Mouse (Mus musculus) ES-Bruce4 (cell line): ENCODE data around the gene Rnf43.

ENCODE experiments used
- CTCF ChIP-seq: IDR thresholded peaks from one replicate; pipeline ENCODE4 v1.8.1; 2011; ENCODE audit warnings: low read depth, low read length
- EP300 ChIP-seq: IDR thresholded peaks from 2 replicates; pipeline ENCODE4 v1.6.1; 2011; ENCODE audit warnings: low read depth, low read length; ENCODE audit not compliant: insufficient read depth
- POLR2A ChIP-seq: IDR thresholded peaks from one replicate; pipeline ENCODE4 v1.8.1; 2011; ENCODE audit warnings: low read length; ENCODE audit not compliant: insufficient read depth

DNA sequence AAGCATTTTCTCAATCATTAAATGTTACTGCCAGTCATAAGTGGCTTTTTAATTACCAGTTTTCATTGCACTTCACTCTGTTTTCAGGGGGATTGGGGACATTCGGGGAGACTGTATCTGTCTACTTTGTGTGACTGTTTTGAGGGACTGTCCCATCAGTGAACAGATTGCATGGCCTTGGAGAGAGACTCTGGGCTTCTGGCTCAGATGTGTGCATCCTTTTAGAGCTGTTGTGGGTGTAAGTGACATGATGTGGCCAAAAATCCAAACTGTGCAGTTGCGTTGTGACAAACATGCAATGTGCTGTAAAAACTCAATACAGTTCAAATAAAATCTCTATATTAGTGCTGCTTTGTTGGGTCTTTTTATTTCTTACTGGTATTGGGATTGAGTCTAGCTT lies 46.6 kb upstream of the Rnf43 start:
- TF ChIP-seq CTCF (no peak), EP300 (no peak), POLR2A (no peak)
